Mouse (Mus musculus) heart, embryonic 12.5 days (tissue): ENCODE results near the gene Mgrn1. TPM values are rescaled to one million over a fixed set of nuclear protein-coding genes. Genes with fewer than 3 reads are reported as not detected.

Source experiments
- ATAC-seq: fragments of 200-750 bp; cut with Nextera tagmentation; 2 replicates; pipeline ENCODE4 v1.8.0; 2017; ENCODE audit warnings: moderate TSS enrichment, moderate library complexity; ENCODE audit not compliant: insufficient number of reproducible peaks, low FRiP score
- H3K27ac ChIP-seq: fragments of 300-500 bp; sonication (generic); 2 replicates; pipeline ENCODE4 v1.5.1; 2016; ENCODE audit warnings: mild to moderate bottlenecking, moderate library complexity; ENCODE audit not compliant: poor library complexity, severe bottlenecking
- H3K27me3 ChIP-seq: fragments of 300-500 bp; sonication (generic); replicated peaks from 2 replicates; pipeline ENCODE4 v1.6.1; 2016; ENCODE audit warnings: mild to moderate bottlenecking, moderate library complexity
- H3K36me3 ChIP-seq: fragments of 300-500 bp; sonication (generic); 2 replicates; pipeline ENCODE4 v1.6.1; 2016; ENCODE audit warnings: mild to moderate bottlenecking, moderate library complexity
- H3K4me1 ChIP-seq: fragments of 300-500 bp; sonication (generic); replicated peaks from 2 replicates; pipeline ENCODE4 v1.6.1; 2016; ENCODE audit warnings: mild to moderate bottlenecking
- H3K4me2 ChIP-seq: fragments of 300-500 bp; sonication (generic); 2 replicates; pipeline ENCODE4 v1.6.1; 2016; ENCODE audit warnings: mild to moderate bottlenecking, moderate library complexity
- H3K4me3 ChIP-seq: fragments of 300-500 bp; sonication (generic); 2 replicates; pipeline ENCODE4 v1.5.1; 2016; ENCODE audit warnings: mild to moderate bottlenecking
- H3K9ac ChIP-seq: fragments of 300-500 bp; sonication (generic); 2 replicates; pipeline ENCODE4 v1.6.1; 2016; ENCODE audit warnings: mild to moderate bottlenecking, moderate library complexity
- H3K9me3 ChIP-seq: fragments of 300-500 bp; sonication (generic); replicated peaks from 2 replicates; pipeline ENCODE4 v1.6.1; 2016; ENCODE audit warnings: mild to moderate bottlenecking, moderate library complexity
- WGBS: fragments of 180-500 bp; shearing (Covaris S2); methylation state at CpG from one replicate; pipeline ENCODE4 v1.1.7; 2016; 5-methylcytosine and 5-hydroxymethylcytosine counted together
- polyA plus RNA-seq: library from polyadenylated mRNA; unstranded; fragments of >200 nt; fragmentation: Nextera tagmentation; extraction: Ambion mirVana; gene quantifications from 2 replicates; pipeline ENCODE4 v1.2.1, GENCODE M21; 2016

Mgrn1 gene
- polyA plus RNA-seq, 1 experiment from 2014 or later, result 114 TPM

GRCm38 (mm10) chr16:4879101-4879707 lies 6.8 kb upstream of the Mgrn1 start:
- Histone ChIP-seq H3K9me3 (no peaks in the 10 kb centered on the region), H3K9ac (peak overlapping the region; percentile 84), H3K4me3 (peak overlapping the region; percentile 86), H3K27me3 (no peaks in the 10 kb centered on the region), H3K4me1 (peaks cover 44% of the 10 kb centered on the region), H3K27ac (peak overlapping the region; percentile 99), H3K4me2 (peak overlapping the region; percentile 84), H3K36me3 (peaks cover 19% of the 10 kb centered on the region)
- ATAC-seq, result peak; percentile 34
- under 1% methylated on average over 54 of the region's 54 CpGs for WGBS

- H3K27me3 ChIP-seq, result no peaks in the 10 kb centered on the region
- H3K9ac ChIP-seq, result peak overlapping the region; percentile 84
- peak overlapping the region; percentile 84 for H3K4me2 ChIP-seq
- peaks cover 44% of the 10 kb centered on the region for H3K4me1 ChIP-seq
- peak overlapping the region; percentile 99 for H3K27ac ChIP-seq
- WGBS, result 0% methylated on average over 40 of the region's 40 CpGs
- no peaks in the 10 kb centered on the region for H3K9me3 ChIP-seq
- peak overlapping the region; percentile 86 for H3K4me3 ChIP-seq
- H3K36me3 ChIP-seq, result peaks cover 14% of the 10 kb centered on the region
- peak; percentile 83 for ATAC-seq
Measured at GRCm38 (mm10) chr16:4879708-4880124, 6.3 kb upstream of the Mgrn1 start.

GRCm38 (mm10) chr16:4880136-4880825 lies 5.8 kb upstream of the Mgrn1 start, which contains the start of gene Ubald1:
Ubald1 (minus strand) TSS chr16:4880315.
- Histone ChIP-seq H3K4me2 (peak within 1 kb of the TSS; percentile 88), H3K4me1 (peaks cover 41% of the 10 kb centered on the region), H3K27ac (peak within 1 kb of the TSS; percentile 99), H3K36me3 (peaks cover 8% of the 10 kb centered on the region), H3K27me3 (no peaks in the 10 kb centered on the region), H3K9me3 (no peaks in the 10 kb centered on the region), H3K4me3 (peak within 1 kb of the TSS; percentile 86), H3K9ac (peak within 1 kb of the TSS; percentile 86)
- under 1% methylated on average over 48 of the region's 48 CpGs for WGBS
- peak; percentile 92 for ATAC-seq

- Histone ChIP-seq H3K27ac (peak overlapping the region; percentile 97), H3K27me3 (no peaks in the 10 kb centered on the region), H3K9me3 (no peaks in the 10 kb centered on the region), H3K4me1 (peaks cover 27% of the 10 kb centered on the region), H3K4me3 (peak overlapping the region; percentile 86), H3K9ac (peak overlapping the region; percentile 86), H3K36me3 (no peaks in the 10 kb centered on the region), H3K4me2 (peak overlapping the region; percentile 88)
- no peak for ATAC-seq
- 73% methylated on average over 10 of the region's 10 CpGs for WGBS
Measured at GRCm38 (mm10) chr16:4881400-4882351, 4.4 kb upstream of the Mgrn1 start.

- peak overlapping the region; percentile 73; the same call in 1 of the 2 replicates for H3K4me2 ChIP-seq
- peaks cover 2% of the 10 kb centered on the region; the same call in 1 of the 2 replicates for H3K36me3 ChIP-seq
- no peak overlapping the region for H3K9ac ChIP-seq
- WGBS, result 63% methylated on average over 10 of the region's 10 CpGs
- H3K27me3 ChIP-seq, result no peaks in the 10 kb centered on the region
- peak overlapping the region; percentile 91 for H3K27ac ChIP-seq
- no peak for ATAC-seq
- H3K4me1 ChIP-seq, result peaks cover 32% of the 10 kb centered on the region
- H3K4me3 ChIP-seq, result no peak overlapping the region
- H3K9me3 ChIP-seq, result no peaks in the 10 kb centered on the region
Measured at GRCm38 (mm10) chr16:4884930-4885329, 1.1 kb upstream of the Mgrn1 start.

- Histone ChIP-seq H3K9ac (peak overlapping the region; percentile 97), H3K27me3 (no peaks in the 10 kb centered on the region), H3K4me2 (peak overlapping the region; percentile 73), H3K9me3 (no peaks in the 10 kb centered on the region), H3K4me1 (peaks cover 43% of the 10 kb centered on the region), H3K36me3 (peaks cover 2% of the 10 kb centered on the region; the same call in 1 of the 2 replicates), H3K4me3 (peak overlapping the region; percentile 97), H3K27ac (peak overlapping the region; percentile 91)
- WGBS, result under 1% methylated on average over 8 of the region's 8 CpGs
- no peak for ATAC-seq
Measured at GRCm38 (mm10) chr16:4886690-4887020, 606 bp downstream of the Mgrn1 start.

GRCm38 (mm10) chr16:4890201-4890709 lies 4.2 kb downstream of the Mgrn1 start:
- WGBS, result 32% methylated on average over 4 of the region's 4 CpGs
- Histone ChIP-seq H3K27me3 (no peaks in the 10 kb centered on the region), H3K4me1 (peaks cover 62% of the 10 kb centered on the region), H3K9me3 (no peaks in the 10 kb centered on the region), H3K4me2 (peak overlapping the region; percentile 36), H3K36me3 (peaks cover 6% of the 10 kb centered on the region), H3K4me3 (no peak overlapping the region), H3K9ac (no peak overlapping the region), H3K27ac (peak overlapping the region; percentile 76)
- ATAC-seq, result no peak

GRCm38 (mm10) chr16:4892171-4892570 lies 6.1 kb downstream of the Mgrn1 start:
- Histone ChIP-seq H3K27ac (no peak overlapping the region), H3K36me3 (peaks cover 6% of the 10 kb centered on the region), H3K9ac (no peak overlapping the region), H3K27me3 (no peaks in the 10 kb centered on the region), H3K4me1 (peaks cover 76% of the 10 kb centered on the region), H3K9me3 (no peaks in the 10 kb centered on the region), H3K4me3 (no peak overlapping the region), H3K4me2 (no peak overlapping the region)
- ATAC-seq, result no peak
- WGBS, result 89% methylated on average over 6 of the region's 6 CpGs

- ATAC-seq, result no peak
- peaks cover 67% of the 10 kb centered on the region for H3K4me1 ChIP-seq
- no peak overlapping the region for H3K4me2 ChIP-seq
- no peaks in the 10 kb centered on the region for H3K9me3 ChIP-seq
- no peak overlapping the region for H3K9ac ChIP-seq
- H3K27me3 ChIP-seq, result no peaks in the 10 kb centered on the region
- H3K27ac ChIP-seq, result no peak overlapping the region
- peaks cover 3% of the 10 kb centered on the region; the same call in 1 of the 2 replicates for H3K36me3 ChIP-seq
- WGBS, result 62% methylated on average over 7 of the region's 7 CpGs
- H3K4me3 ChIP-seq, result no peak overlapping the region
Measured at GRCm38 (mm10) chr16:4894201-4894908, 8.3 kb downstream of the Mgrn1 start.

GRCm38 (mm10) chr16:4896249-4897027 lies 10.4 kb downstream of the Mgrn1 start:
- H3K27me3 ChIP-seq, result no peaks in the 10 kb centered on the region
- peak overlapping the region; percentile 42 for H3K9ac ChIP-seq
- H3K4me3 ChIP-seq, result no peak overlapping the region
- H3K4me1 ChIP-seq, result peaks cover 56% of the 10 kb centered on the region
- peaks cover 9% of the 10 kb centered on the region; the same call in 1 of the 2 replicates for H3K36me3 ChIP-seq
- H3K4me2 ChIP-seq, result peak overlapping the region; percentile 40
- 24% methylated on average over 5 of the region's 5 CpGs for WGBS
- no peaks in the 10 kb centered on the region for H3K9me3 ChIP-seq
- peak; percentile 44; the same call in 1 of the 2 replicates for ATAC-seq
- H3K27ac ChIP-seq, result peak overlapping the region; percentile 86
